Mouse (Mus musculus): Measurements from ENCODE around the gene Ncbp1. TPM values are rescaled to one million over a fixed set of nuclear protein-coding genes. Genes with fewer than 3 reads are reported as not detected.

Ncbp1 gene
- polyA plus RNA-seq, 1 experiment = 18.8 TPM

DNA sequence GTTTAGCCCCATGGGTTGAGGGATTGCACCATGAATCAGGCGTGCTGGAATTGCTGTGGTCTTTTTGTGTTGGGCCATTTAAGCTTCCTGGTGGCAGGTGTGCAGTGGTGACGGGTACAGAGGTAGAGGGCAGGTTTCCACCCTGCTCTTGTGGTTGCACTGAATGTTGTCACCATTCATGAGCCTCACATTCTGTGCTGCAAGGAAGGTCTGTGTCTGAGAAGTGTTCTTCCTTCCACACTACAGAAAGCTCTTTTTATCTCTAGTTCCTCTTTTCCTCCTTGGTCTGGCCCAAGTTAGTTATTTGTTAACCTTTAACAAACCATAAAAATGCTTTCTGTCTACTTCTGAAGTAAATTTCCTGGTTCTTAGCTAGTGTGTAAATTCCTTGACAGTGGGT lies 25.6 kb downstream of the Ncbp1 start:
- Histone ChIP-seq H3K36me3 (ENCODE audit: control insufficient read depth, insufficient read depth, low read length) (peaks cover 15% of the 10 kb centered on the region), H3K27ac (ENCODE audit: insufficient read depth, low read depth, low read length) (peak overlapping the region; percentile 39; the same call in 1 of the 2 replicates), H3K27me3 (replicated peaks; ENCODE audit: control insufficient read depth, insufficient read depth, low read length) (no peaks in the 10 kb centered on the region), H3K4me3 (ENCODE audit: insufficient read depth, low read depth, low read length) (no peak overlapping the region), H3K4me1 (ENCODE audit: control insufficient read depth, insufficient read depth, low read length) (no peaks in the 10 kb centered on the region)
- WGBS = 59% methylated on average over 2 of the region's 2 CpGs
- TF ChIP-seq CTCF (conservative IDR thresholded peaks at IDR 0.05; ENCODE audit: insufficient read depth, insufficient read length, low read depth, low read length) (no peak), POLR2A (IDR thresholded peaks at IDR 0.05; ENCODE audit: low read depth, low read length) (no peak)
- DNase-seq = no peak

GRCm38 (mm10) chr4:46165831-46166230 lies 27.4 kb downstream of the Ncbp1 start:
- H3K27me3 ChIP-seq (replicated peaks; ENCODE audit: control insufficient read depth, insufficient read depth, low read length) = no peaks in the 10 kb centered on the region
- DNase-seq = no peak
- no peak overlapping the region for H3K4me3 ChIP-seq (ENCODE audit: insufficient read depth, low read depth, low read length)
- no peak for TF ChIP-seq POLR2A (IDR thresholded peaks at IDR 0.05; ENCODE audit: low read depth, low read length)
- no peak for TF ChIP-seq CTCF (conservative IDR thresholded peaks at IDR 0.05; ENCODE audit: insufficient read depth, insufficient read length, low read depth, low read length)
- WGBS = 93% methylated on average over 5 of the region's 5 CpGs
- no peaks in the 10 kb centered on the region for H3K4me1 ChIP-seq (ENCODE audit: control insufficient read depth, insufficient read depth, low read length)
- H3K27ac ChIP-seq (ENCODE audit: insufficient read depth, low read depth, low read length) = no peak overlapping the region
- peaks cover 18% of the 10 kb centered on the region for H3K36me3 ChIP-seq (ENCODE audit: control insufficient read depth, insufficient read depth, low read length)

DNA sequence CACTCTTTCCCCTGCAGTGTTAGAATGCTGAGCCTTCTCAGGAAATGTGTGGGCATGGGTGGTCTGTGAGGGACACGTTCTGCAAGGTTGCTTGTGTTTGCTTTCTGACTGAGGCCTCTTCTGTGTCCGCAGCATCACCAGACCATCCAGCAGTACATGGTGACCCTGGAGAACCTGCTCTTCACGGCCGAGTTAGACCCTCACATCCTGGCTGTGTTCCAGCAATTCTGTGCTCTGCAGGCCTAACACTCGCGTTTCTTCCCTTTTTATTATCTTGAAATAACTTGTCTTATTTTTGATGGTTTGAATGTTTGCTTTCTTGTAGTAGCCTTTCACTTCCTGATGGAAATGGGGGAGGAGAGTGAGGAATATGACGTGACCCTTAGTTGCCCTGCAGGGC lies 33.3 kb downstream of the Ncbp1 start:
- no peak for DNase-seq
- Histone ChIP-seq H3K4me3 (ENCODE audit: insufficient read depth, low read depth, low read length) (no peak overlapping the region), H3K4me1 (ENCODE audit: control insufficient read depth, insufficient read depth, low read length) (no peaks in the 10 kb centered on the region), H3K36me3 (ENCODE audit: control insufficient read depth, insufficient read depth, low read length) (peaks cover 12% of the 10 kb centered on the region), H3K27ac (ENCODE audit: insufficient read depth, low read depth, low read length) (no peak overlapping the region), H3K27me3 (replicated peaks; ENCODE audit: control insufficient read depth, insufficient read depth, low read length) (no peaks in the 10 kb centered on the region)
- no peak for TF ChIP-seq POLR2A (IDR thresholded peaks at IDR 0.05; ENCODE audit: low read depth, low read length)
- TF ChIP-seq CTCF (conservative IDR thresholded peaks at IDR 0.05; ENCODE audit: insufficient read depth, insufficient read length, low read depth, low read length) = no peak
- WGBS = 48% methylated on average over 7 of the region's 7 CpGs

GRCm38 (mm10) chr4:46176313-46176712 lies 37.9 kb downstream of the Ncbp1 start:
- TF ChIP-seq CTCF (conservative IDR thresholded peaks at IDR 0.05; ENCODE audit: insufficient read depth, insufficient read length, low read depth, low read length) (0 out of 2 replicates have a peak, but pooled peaks have one; percentile 13), POLR2A (IDR thresholded peaks at IDR 0.05; ENCODE audit: low read depth, low read length) (no peak)
- peaks cover 7% of the 10 kb centered on the region; the same call in 1 of the 2 replicates for H3K36me3 ChIP-seq (ENCODE audit: control insufficient read depth, insufficient read depth, low read length)
- no peak overlapping the region for H3K4me3 ChIP-seq (ENCODE audit: insufficient read depth, low read depth, low read length)
- no peaks in the 10 kb centered on the region for H3K4me1 ChIP-seq (ENCODE audit: control insufficient read depth, insufficient read depth, low read length)
- H3K27me3 ChIP-seq (replicated peaks; ENCODE audit: control insufficient read depth, insufficient read depth, low read length) = no peaks in the 10 kb centered on the region
- 80% methylated on average over 4 of the region's 4 CpGs for WGBS
- no peak for DNase-seq
- H3K27ac ChIP-seq (ENCODE audit: insufficient read depth, low read depth, low read length) = no peak overlapping the region

- Histone ChIP-seq H3K36me3 (ENCODE audit: control insufficient read depth, insufficient read depth, low read length) (peaks cover 6% of the 10 kb centered on the region; the same call in 1 of the 2 replicates), H3K27ac (ENCODE audit: insufficient read depth, low read depth, low read length) (no peak overlapping the region), H3K27me3 (replicated peaks; ENCODE audit: control insufficient read depth, insufficient read depth, low read length) (no peaks in the 10 kb centered on the region), H3K4me3 (ENCODE audit: insufficient read depth, low read depth, low read length) (no peak overlapping the region), H3K4me1 (ENCODE audit: control insufficient read depth, insufficient read depth, low read length) (no peaks in the 10 kb centered on the region)
- 71% methylated on average over 5 of the region's 5 CpGs for WGBS
- DNase-seq = no peak
- no peak for TF ChIP-seq CTCF (conservative IDR thresholded peaks at IDR 0.05; ENCODE audit: insufficient read depth, insufficient read length, low read depth, low read length)
- TF ChIP-seq POLR2A (IDR thresholded peaks at IDR 0.05; ENCODE audit: low read depth, low read length) = no peak
These were observed 38.6 kb downstream of the Ncbp1 start for GRCm38 (mm10) chr4:46177018-46177417.

- Histone ChIP-seq H3K27ac (ENCODE audit: insufficient read depth, low read depth, low read length) (no peak overlapping the region), H3K27me3 (replicated peaks; ENCODE audit: control insufficient read depth, insufficient read depth, low read length) (no peaks in the 10 kb centered on the region), H3K4me3 (ENCODE audit: insufficient read depth, low read depth, low read length) (no peak overlapping the region), H3K4me1 (ENCODE audit: control insufficient read depth, insufficient read depth, low read length) (no peaks in the 10 kb centered on the region), H3K36me3 (ENCODE audit: control insufficient read depth, insufficient read depth, low read length) (peaks cover 7% of the 10 kb centered on the region; the same call in 1 of the 2 replicates)
- TF ChIP-seq CTCF (conservative IDR thresholded peaks at IDR 0.05; ENCODE audit: insufficient read depth, insufficient read length, low read depth, low read length) (no peak), POLR2A (IDR thresholded peaks at IDR 0.05; ENCODE audit: low read depth, low read length) (no peak)
- DNase-seq = no peak
- WGBS = 90% methylated on average over 7 of the region's 7 CpGs
These were observed 39.1 kb downstream of the Ncbp1 start for GRCm38 (mm10) chr4:46177496-46177895.

DNA sequence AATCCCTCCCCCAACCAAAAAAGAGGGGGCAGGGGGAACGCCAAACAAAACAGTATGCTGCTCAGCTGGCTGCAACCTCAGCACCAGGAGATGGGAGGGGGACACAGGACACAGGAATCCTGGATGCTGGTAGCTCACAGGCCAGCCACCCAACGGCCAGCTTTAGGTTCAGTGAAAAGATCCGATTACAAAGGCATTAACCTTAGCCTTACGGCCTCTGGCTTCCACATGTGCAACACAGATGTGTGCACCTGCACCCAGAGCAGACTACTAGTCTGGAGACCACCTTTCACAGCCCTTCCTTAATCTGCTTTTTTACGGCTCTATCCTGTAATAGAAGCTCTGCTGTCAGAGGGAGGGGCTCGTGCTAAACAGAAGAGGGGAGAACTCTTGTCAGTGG lies 42.8 kb downstream of the Ncbp1 start:
- no peak for DNase-seq
- Histone ChIP-seq H3K4me3 (ENCODE audit: insufficient read depth, low read depth, low read length) (no peak overlapping the region), H3K4me1 (ENCODE audit: control insufficient read depth, insufficient read depth, low read length) (no peaks in the 10 kb centered on the region), H3K27me3 (replicated peaks; ENCODE audit: control insufficient read depth, insufficient read depth, low read length) (no peaks in the 10 kb centered on the region), H3K36me3 (ENCODE audit: control insufficient read depth, insufficient read depth, low read length) (peaks cover 10% of the 10 kb centered on the region), H3K27ac (ENCODE audit: insufficient read depth, low read depth, low read length) (no peak overlapping the region)
- no peak for TF ChIP-seq CTCF (conservative IDR thresholded peaks at IDR 0.05; ENCODE audit: insufficient read depth, insufficient read length, low read depth, low read length)
- no peak for TF ChIP-seq POLR2A (IDR thresholded peaks at IDR 0.05; ENCODE audit: low read depth, low read length)
- WGBS = 57% methylated on average over 6 of the region's 6 CpGs

Measured in kidney, adult 2 months (tissue).